In the genomic region with DNA sequence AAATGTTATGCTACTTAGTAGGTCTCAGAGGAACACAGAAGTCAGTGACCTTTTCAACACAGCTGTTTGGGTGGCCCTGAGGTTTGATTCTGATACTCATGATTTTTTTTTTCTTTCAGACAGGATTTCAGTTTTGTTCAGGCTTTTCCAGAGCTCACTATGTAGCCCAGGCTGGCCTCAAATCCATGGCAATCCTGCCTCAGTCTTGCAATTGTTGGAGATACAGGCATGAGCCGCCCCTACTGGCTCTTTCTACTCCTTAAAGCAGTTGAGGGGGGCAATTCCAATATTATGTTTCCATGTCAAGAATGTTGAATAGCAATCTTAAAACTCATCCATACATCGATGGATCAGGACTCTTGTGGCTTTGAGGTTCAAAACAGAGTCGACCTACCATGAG, we compare ENCODE assay signal across 8 mouse cellular contexts. TPM values are rescaled to one million over a fixed set of nuclear protein-coding genes. Genes with fewer than 3 reads are reported as not detected.
DNase-seq lines count a peak whose midpoint lies in the region; ATAC-seq and TF ChIP-seq lines count a peak whose summit lies in the region.

No protein-coding gene starts in this region.

- H3K4me3 ChIP-seq in gastrocnemius, adult 2 months: peak overlapping the region; percentile 61
- H3K4me3 ChIP-seq in liver, embryonic 12.5 days: peak overlapping the region; percentile 79
- H3K4me3 ChIP-seq in stomach, postnatal 0 days (ENCODE audit: low read depth, low read length): 0 out of 2 replicates have a peak overlapping the region, but pooled peaks have one; percentile 10

- no peaks in the 10 kb centered on the region for H3K27me3 ChIP-seq in liver, embryonic 12.5 days (replicated peaks)
- H3K27me3 ChIP-seq in stomach, postnatal 0 days (ENCODE audit: control insufficient read depth, insufficient read depth, low read length): no peaks in the 10 kb centered on the region

- peaks cover 35% of the 10 kb centered on the region for H3K4me1 ChIP-seq in liver, embryonic 12.5 days
- H3K4me1 ChIP-seq in stomach, postnatal 0 days (replicated peaks; ENCODE audit: control insufficient read depth, insufficient read depth): no peaks in the 10 kb centered on the region

- H3K4me2 ChIP-seq in liver, embryonic 12.5 days: peak overlapping the region; percentile 92
- peak overlapping the region; percentile 37 for H3K4me2 ChIP-seq in stomach, postnatal 0 days (replicated peaks; ENCODE audit: low read depth)

- H3K36me3 ChIP-seq in liver, embryonic 12.5 days: peaks cover 22% of the 10 kb centered on the region
- no peaks in the 10 kb centered on the region for H3K36me3 ChIP-seq in stomach, postnatal 0 days (ENCODE audit: control insufficient read depth, insufficient read depth, low read length)

- no peaks in the 10 kb centered on the region for H3K9me3 ChIP-seq in liver, embryonic 12.5 days (replicated peaks)
- H3K9me3 ChIP-seq in stomach, postnatal 0 days (ENCODE audit: control insufficient read depth, low read length): no peaks in the 10 kb centered on the region

- TF ChIP-seq EP300 in stomach, postnatal 0 days (optimal IDR thresholded peaks at IDR 0.05): no peak

- no peak for TF ChIP-seq CTCF in gastrocnemius, adult 2 months (IDR thresholded peaks at IDR 0.05)
- no peak for TF ChIP-seq CTCF in stomach, postnatal 0 days (IDR thresholded peaks at IDR 0.05; ENCODE audit: low read depth)

- DNase-seq in gastrocnemius, adult 2 months: no peak
- no peak for DNase-seq in gastrocnemius, postnatal 10 days
- peak; percentile 22 for DNase-seq in thymus, postnatal 14 days
- DNase-seq in thymus, postnatal 0 days (ENCODE audit: low spot score): no peak
- no peak for DNase-seq in stomach, postnatal 0 days (ENCODE audit: low spot score)
- DNase-seq in adrenal gland, postnatal 25 days: no peak
- no peak for DNase-seq in embryo, embryonic 9.5 days (ENCODE audit: extremely low spot score)

- peak overlapping the region; percentile 52 for H3K9ac ChIP-seq in liver, embryonic 12.5 days
- peak overlapping the region; percentile 18; the same call in 1 of the 2 replicates for H3K9ac ChIP-seq in stomach, postnatal 0 days (ENCODE audit: low read length)

- no peak for ATAC-seq in liver, embryonic 12.5 days
- ATAC-seq in stomach, postnatal 0 days (ENCODE audit: low FRiP score, low TSS enrichment): no peak

- intact Hi-C loops in gastrocnemius, adult 2 months (cut with DNase I): loop anchor here (5.0 to 10.0 kb wide), 3 partner anchors 66 to 924 kb away; a partner anchor contains a TSS

- peak overlapping the region; percentile 88 for H3K27ac ChIP-seq in gastrocnemius, adult 2 months
- peak overlapping the region; percentile 66 for H3K27ac ChIP-seq in liver, embryonic 12.5 days
- no peak overlapping the region for H3K27ac ChIP-seq in stomach, postnatal 0 days (replicated peaks)

- 55% methylated on average over 3 of the region's 3 CpGs for WGBS in liver, embryonic 12.5 days (ENCODE audit: insufficient replicate concordance)
- WGBS in stomach, postnatal 0 days: 72% methylated on average over 3 of the region's 3 CpGs

RNA-seq across cellular contexts. Expression of a gene that starts 0.5 kb away (rescaled TPM):
- total RNA-seq in gastrocnemius, adult 2 months (2021): 10 to 100 TPM; 40.9 to 49.6 TPM
- 10 to 100 TPM; 51.0 to 53.8 TPM for total RNA-seq in gastrocnemius, postnatal 10 days (2021)
- polyA plus RNA-seq in thymus, postnatal 0 days (2015; fragmentation: Nextera tagmentation; extraction: Ambion mirVana): 84.3 and 87.0 TPM in 2 replicates
- polyA plus RNA-seq in liver, embryonic 12.5 days (2016; fragmentation: Nextera tagmentation; extraction: Ambion mirVana): 66.3 and 67.4 TPM in 2 replicates
- polyA plus RNA-seq in stomach, postnatal 0 days (2015; fragmentation: Nextera tagmentation; extraction: Ambion mirVana): 104 and 108 TPM in 2 replicates
- total RNA-seq in adrenal gland, postnatal 25 days (2021): 91.1 and 117 TPM in 2 replicates

RNA-seq across cellular contexts. Expression of a gene that starts 40.1 kb away (rescaled TPM):
- not detected for total RNA-seq in gastrocnemius, adult 2 months (2021)
- not detected for total RNA-seq in gastrocnemius, postnatal 10 days (2021)
- polyA plus RNA-seq in thymus, postnatal 0 days (2015; fragmentation: Nextera tagmentation; extraction: Ambion mirVana): 1.5 and 1.7 TPM in 2 replicates
- polyA plus RNA-seq in liver, embryonic 12.5 days (2016; fragmentation: Nextera tagmentation; extraction: Ambion mirVana): 0.32 TPM in 1 of 2 replicates, not detected in the other
- polyA plus RNA-seq in stomach, postnatal 0 days (2015; fragmentation: Nextera tagmentation; extraction: Ambion mirVana): 7.7 and 8.7 TPM in 2 replicates
- 101 and 123 TPM in 2 replicates for total RNA-seq in adrenal gland, postnatal 25 days (2021)

RNA-seq across cellular contexts. Expression of a gene that starts 41.8 kb away (rescaled TPM):
- 1,000 to 10,000 TPM; 2,035 to 2,198 TPM for total RNA-seq in gastrocnemius, adult 2 months (2021)
- total RNA-seq in gastrocnemius, postnatal 10 days (2021): 1,000 to 10,000 TPM; 1,482 to 1,503 TPM
- polyA plus RNA-seq in thymus, postnatal 0 days (2015; fragmentation: Nextera tagmentation; extraction: Ambion mirVana): 6.0 and 7.4 TPM in 2 replicates
- polyA plus RNA-seq in liver, embryonic 12.5 days (2016; fragmentation: Nextera tagmentation; extraction: Ambion mirVana): 6.9 and 7.4 TPM in 2 replicates
- 223 and 291 TPM in 2 replicates for polyA plus RNA-seq in stomach, postnatal 0 days (2015; fragmentation: Nextera tagmentation; extraction: Ambion mirVana)
- total RNA-seq in adrenal gland, postnatal 25 days (2021): 9.3 and 14.1 TPM in 2 replicates

RNA-seq across cellular contexts. Expression of a gene that starts 54.0 kb away (rescaled TPM):
- not detected for total RNA-seq in gastrocnemius, adult 2 months (2021)
- total RNA-seq in gastrocnemius, postnatal 10 days (2021): under 1 TPM; 0.65 to 0.68 TPM
- polyA plus RNA-seq in thymus, postnatal 0 days (2015; fragmentation: Nextera tagmentation; extraction: Ambion mirVana): 0.98 and 1.1 TPM in 2 replicates
- 0.79 and 0.82 TPM in 2 replicates for polyA plus RNA-seq in liver, embryonic 12.5 days (2016; fragmentation: Nextera tagmentation; extraction: Ambion mirVana)
- polyA plus RNA-seq in stomach, postnatal 0 days (2015; fragmentation: Nextera tagmentation; extraction: Ambion mirVana): 2.3 and 2.5 TPM in 2 replicates
- total RNA-seq in adrenal gland, postnatal 25 days (2021): 41.6 and 54.3 TPM in 2 replicates

RNA-seq across cellular contexts. Expression of a gene that starts 56.8 kb away (rescaled TPM):
- 100 to 1,000 TPM; 268 to 311 TPM for total RNA-seq in gastrocnemius, adult 2 months (2021)
- total RNA-seq in gastrocnemius, postnatal 10 days (2021): 100 to 1,000 TPM; 196 to 209 TPM
- polyA plus RNA-seq in thymus, postnatal 0 days (2015; fragmentation: Nextera tagmentation; extraction: Ambion mirVana): 1.6 and 1.8 TPM in 2 replicates
- polyA plus RNA-seq in liver, embryonic 12.5 days (2016; fragmentation: Nextera tagmentation; extraction: Ambion mirVana): 11.4 and 14.3 TPM in 2 replicates
- polyA plus RNA-seq in stomach, postnatal 0 days (2015; fragmentation: Nextera tagmentation; extraction: Ambion mirVana): 28.8 and 30.0 TPM in 2 replicates
- 15.8 and 18.1 TPM in 2 replicates for total RNA-seq in adrenal gland, postnatal 25 days (2021)

Comparison
In these comparisons a context has a peak if more than half of its experiments do, and no peak if none do; other contexts are left out.
1. H3K4me3 ChIP-seq: peak in every context shown above with its lines; median percentile 79 in liver, embryonic 12.5 days; 61 in gastrocnemius, adult 2 months; 10 in stomach, postnatal 0 days.
2. RNA of a gene that starts 40.1 kb away (total RNA-seq): 101 to 123 TPM in adrenal gland, postnatal 25 days; not detected in gastrocnemius, postnatal 10 days and not detected in gastrocnemius, adult 2 months; every median in the first group is over 10 times any median in the second.
3. RNA of a gene that starts 41.8 kb away (total RNA-seq): 2,035 to 2,198 TPM in gastrocnemius, adult 2 months and 1,482 to 1,503 TPM in gastrocnemius, postnatal 10 days; 9.3 to 14.1 TPM in adrenal gland, postnatal 25 days; every median in the first group is over 10 times any median in the second.